Mouse (Mus musculus): ENCODE results near the gene Ssr3. TPM values are rescaled to one million over a fixed set of nuclear protein-coding genes. Genes with fewer than 3 reads are reported as not detected.

Gene Ssr3
- total RNA-seq, 2 experiments from 2014 or later: 93.8 to 96.4 TPM

DNA sequence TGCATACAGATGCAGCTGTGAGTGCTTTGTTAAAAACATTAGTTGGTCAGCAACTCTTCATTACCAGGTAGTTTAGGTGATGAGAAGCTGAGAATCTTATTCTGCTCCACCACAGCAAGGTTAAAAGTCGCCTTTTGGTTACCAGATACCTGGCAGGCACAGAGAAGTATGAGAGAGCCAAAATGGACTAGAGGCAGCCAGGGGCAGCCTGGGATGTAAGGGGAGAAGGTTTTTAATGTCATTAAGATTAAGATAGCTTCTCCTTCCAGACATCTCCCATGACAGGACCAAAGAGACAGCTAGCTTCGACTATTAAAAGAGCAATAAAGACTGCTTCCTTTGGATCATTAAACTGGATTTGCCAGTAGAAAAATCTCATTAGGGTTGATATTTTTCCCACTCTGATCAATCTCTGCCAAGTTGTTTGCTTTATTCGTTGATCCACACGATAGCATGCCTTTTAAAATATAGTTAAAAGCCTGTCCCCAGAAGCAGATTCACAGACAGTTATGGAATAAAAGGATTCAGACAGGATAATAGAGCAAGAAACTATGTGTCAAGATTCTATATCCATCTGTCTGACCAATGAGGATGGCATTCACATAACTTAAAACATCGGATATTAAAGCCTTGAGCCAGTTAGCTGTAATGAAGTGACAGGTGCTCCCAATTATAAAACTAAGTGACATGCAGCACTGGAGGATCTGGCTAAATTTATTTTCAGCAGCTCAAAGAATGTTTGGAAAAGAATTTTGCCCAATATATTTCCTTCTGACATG is 52.1 kb downstream of the Ssr3 start:
- intact Hi-C loops (cut with DNase I): no loop called here
- DNase-seq (ENCODE audit: low spot score in 2 of 2): no peak

- no peak for DNase-seq (ENCODE audit: low spot score in 2 of 2)
- intact Hi-C loops (cut with DNase I): no loop called here
Measured at GRCm38 (mm10) chr3:65337835-65338464, 54.5 kb downstream of the Ssr3 start.

Other genes starting within 250 kb of the Ssr3 start
- 10 to 100 TPM; 10.9 to 15.4 TPM for gene Tiparp, start 135.8 kb upstream of the Ssr3 start, total RNA-seq (2021)